Mouse (Mus musculus) limb, embryonic 14.5 days (tissue): Measurements from ENCODE around the gene Zfp113. TPM values are rescaled to one million over a fixed set of nuclear protein-coding genes. Genes with fewer than 3 reads are reported as not detected.
"Not testable (repeated sequence)": the region's sequence is repeated elsewhere in the genome, so short reads cannot be mapped to it uniquely, and the experiment has no call there.

Experiments used
- ATAC-seq: fragments of 200-750 bp; cut with Nextera tagmentation; 2 replicates; pipeline ENCODE4 v1.8.0; 2017; ENCODE audit warnings: low read depth, moderate number of reproducible peaks, moderate TSS enrichment; ENCODE audit not compliant: low FRiP score
- DNase-seq: peaks from one replicate; pipeline ENCODE4 v3.0.0-alpha.2; 2015; ENCODE audit warnings: low spot score
- H3K27ac ChIP-seq: fragments of 300-500 bp; sonication (generic); replicated peaks from 2 replicates; pipeline ENCODE4 v1.5.1; 2014; ENCODE audit warnings: low read depth, mild to moderate bottlenecking, low read length, moderate library complexity, mixed read lengths
- H3K27me3 ChIP-seq: fragments of 300-500 bp; sonication (generic); 2 replicates; pipeline ENCODE4 v1.6.1; 2014; ENCODE audit warnings: low read length, mixed read lengths; ENCODE audit not compliant: control insufficient read depth, insufficient read depth
- H3K36me3 ChIP-seq: fragments of 300-500 bp; sonication (generic); 2 replicates; pipeline ENCODE4 v1.6.1; 2014; ENCODE audit warnings: mild to moderate bottlenecking, low read length, moderate library complexity, mixed read lengths; ENCODE audit not compliant: control insufficient read depth, insufficient read depth
- H3K4me1 ChIP-seq: fragments of 300-500 bp; sonication (generic); 2 replicates; pipeline ENCODE4 v1.6.1; 2014; ENCODE audit warnings: antibody characterized with exemption, low read length, mixed read lengths; ENCODE audit not compliant: control insufficient read depth, insufficient read depth
- H3K4me2 ChIP-seq: fragments of 300-500 bp; sonication (generic); replicated peaks from 2 replicates; pipeline ENCODE4 v1.6.1; 2014; ENCODE audit warnings: low read depth, mild to moderate bottlenecking, low read length, moderate library complexity; ENCODE audit not compliant: severe bottlenecking
- H3K4me3 ChIP-seq: fragments of 300-500 bp; sonication (generic); replicated peaks from 2 replicates; pipeline ENCODE4 v1.5.1; 2014; ENCODE audit warnings: low read length
- H3K9ac ChIP-seq: fragments of 300-500 bp; sonication (generic); 2 replicates; pipeline ENCODE4 v1.6.1; 2014; ENCODE audit warnings: mild to moderate bottlenecking, low read depth, low read length, moderate library complexity; ENCODE audit not compliant: severe bottlenecking
- H3K9me3 ChIP-seq: fragments of 300-500 bp; sonication (generic); 2 replicates; pipeline ENCODE4 v1.6.1; 2016; ENCODE audit warnings: low read length; ENCODE audit not compliant: control insufficient read depth
- POLR2A ChIP-seq: fragments of 200-500 bp; IDR thresholded peaks from 2 replicates; pipeline ENCODE4 v1.8.0; 2012; ENCODE audit warnings: inconsistent platforms, mild to moderate bottlenecking, moderate library complexity, borderline replicate concordance; ENCODE audit not compliant: insufficient read depth, insufficient read length; ENCODE audit errors: extremely low read depth
- whole genome bisulfite sequencing: fragments of 180-500 bp; shearing (Covaris S2); extraction: QIAGEN DNeasy Blood & Tissue Kit; methylation state at CpG from one replicate; pipeline ENCODE4 v1.1.7; 2014; 5-methylcytosine and 5-hydroxymethylcytosine counted together
- polyA plus RNA-seq, 2 experiments: library from polyadenylated mRNA; depleted of rRNA in 1 of 2; stranded (reverse) in 1 of 2; unstranded in 1 of 2; fragments of >200 nt; fragmentation: Nextera tagmentation in 1 of 2; extraction: Ambion mirVana in 1 of 2; gene quantifications; 2 replicates each; pipeline versions ENCODE4 v1.2.1 to v1.2.3; 2012 to 2014

Gene Zfp113
- polyA plus RNA-seq, 2 experiments: 5.2 to 11.3 TPM

DNA sequence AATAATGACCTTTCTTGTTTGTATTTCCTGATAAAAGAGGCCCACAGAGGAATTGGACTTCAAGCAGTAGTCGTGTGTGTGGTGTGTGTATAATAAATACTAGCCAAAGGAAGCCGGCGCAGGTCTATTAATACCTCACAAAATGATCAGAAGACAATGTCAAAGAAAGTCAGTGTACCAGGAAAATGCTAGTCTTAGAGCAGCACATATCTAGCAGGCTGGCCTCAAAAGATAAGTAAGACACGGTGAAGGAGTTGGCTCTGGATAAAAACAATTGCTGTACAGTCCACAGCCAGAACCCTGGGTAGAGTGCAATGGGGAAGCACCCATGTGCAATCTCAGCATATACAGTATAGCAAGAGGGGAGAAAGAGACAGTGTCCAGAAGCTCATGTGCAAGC, 18.3 kb downstream of the Zfp113 start:
- ATAC-seq: no peak
- no peaks in the 10 kb centered on the region for H3K4me1 ChIP-seq
- no peak for TF ChIP-seq POLR2A
- WGBS: 88% methylated on average over 4 of the region's 4 CpGs
- H3K27ac ChIP-seq: no peak overlapping the region
- no peak overlapping the region for H3K9ac ChIP-seq
- no peaks in the 10 kb centered on the region for H3K27me3 ChIP-seq
- no peaks in the 10 kb centered on the region for H3K9me3 ChIP-seq
- no peak for DNase-seq
- H3K4me3 ChIP-seq: no peak overlapping the region
- peaks cover 33% of the 10 kb centered on the region for H3K36me3 ChIP-seq
- H3K4me2 ChIP-seq: no peak overlapping the region

DNA sequence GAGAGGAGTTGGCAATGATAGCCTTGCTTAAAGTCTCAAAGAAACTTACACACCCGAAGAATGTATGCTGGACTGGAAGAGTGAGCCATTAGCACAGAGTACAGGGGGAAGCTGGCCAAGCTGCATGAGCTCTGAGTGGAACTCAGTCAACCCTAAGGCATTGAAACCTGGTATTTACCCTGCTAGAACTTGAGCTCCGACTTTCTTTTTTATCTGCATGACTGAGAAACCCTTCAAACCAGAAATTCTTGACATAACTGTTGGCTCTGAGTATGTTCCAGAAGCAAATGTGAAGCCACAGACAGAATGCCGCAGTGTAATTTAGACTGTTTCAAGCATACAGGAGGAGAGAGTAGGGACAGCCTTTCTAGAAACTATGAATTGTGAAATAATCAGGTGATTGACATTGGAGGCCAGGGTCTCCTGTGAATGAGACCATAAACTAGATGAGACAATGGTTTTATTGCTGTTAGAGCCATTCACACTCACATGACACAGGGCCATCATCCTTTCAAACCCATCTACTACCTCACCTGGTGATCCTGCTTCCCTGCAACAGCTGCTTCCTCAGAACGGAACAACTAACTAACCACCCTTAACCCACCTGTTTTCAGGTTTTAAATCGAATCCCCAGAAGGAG, 23.0 kb downstream of the Zfp113 start:
- H3K4me2 ChIP-seq: no peak overlapping the region
- DNase-seq: no peak
- no peak overlapping the region for H3K4me3 ChIP-seq
- no peaks in the 10 kb centered on the region for H3K27me3 ChIP-seq
- 83% methylated on average over 5 of the region's 5 CpGs for WGBS
- H3K36me3 ChIP-seq: peaks cover 72% of the 10 kb centered on the region
- H3K9ac ChIP-seq: no peak overlapping the region
- no peaks in the 10 kb centered on the region for H3K4me1 ChIP-seq
- H3K9me3 ChIP-seq: no peaks in the 10 kb centered on the region
- no peak for ATAC-seq
- no peak for TF ChIP-seq POLR2A
- no peak overlapping the region for H3K27ac ChIP-seq

DNA sequence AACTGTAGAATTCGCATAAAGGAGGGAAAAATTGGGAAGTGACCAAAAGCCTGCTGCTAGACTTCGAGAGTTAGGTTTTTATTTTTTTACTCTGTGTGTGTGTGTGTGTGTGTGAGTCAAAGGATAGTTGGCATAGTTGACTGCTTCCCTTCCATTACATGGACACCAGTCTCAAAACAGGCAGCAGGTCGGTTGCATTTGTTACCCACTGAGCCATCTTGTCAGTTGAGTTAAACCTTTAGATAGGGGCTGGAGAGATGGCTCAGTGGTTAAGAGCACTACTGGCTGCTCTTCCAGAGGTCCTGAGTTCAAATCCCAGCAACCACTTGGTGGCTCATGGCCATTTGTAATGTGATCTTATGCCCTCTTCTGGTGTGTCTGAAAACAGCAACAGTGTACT, 37.5 kb downstream of the Zfp113 start:
- peaks cover 9% of the 10 kb centered on the region for H3K4me1 ChIP-seq
- 73% methylated on average over 3 of the region's 3 CpGs for WGBS
- no peak for DNase-seq

DNA sequence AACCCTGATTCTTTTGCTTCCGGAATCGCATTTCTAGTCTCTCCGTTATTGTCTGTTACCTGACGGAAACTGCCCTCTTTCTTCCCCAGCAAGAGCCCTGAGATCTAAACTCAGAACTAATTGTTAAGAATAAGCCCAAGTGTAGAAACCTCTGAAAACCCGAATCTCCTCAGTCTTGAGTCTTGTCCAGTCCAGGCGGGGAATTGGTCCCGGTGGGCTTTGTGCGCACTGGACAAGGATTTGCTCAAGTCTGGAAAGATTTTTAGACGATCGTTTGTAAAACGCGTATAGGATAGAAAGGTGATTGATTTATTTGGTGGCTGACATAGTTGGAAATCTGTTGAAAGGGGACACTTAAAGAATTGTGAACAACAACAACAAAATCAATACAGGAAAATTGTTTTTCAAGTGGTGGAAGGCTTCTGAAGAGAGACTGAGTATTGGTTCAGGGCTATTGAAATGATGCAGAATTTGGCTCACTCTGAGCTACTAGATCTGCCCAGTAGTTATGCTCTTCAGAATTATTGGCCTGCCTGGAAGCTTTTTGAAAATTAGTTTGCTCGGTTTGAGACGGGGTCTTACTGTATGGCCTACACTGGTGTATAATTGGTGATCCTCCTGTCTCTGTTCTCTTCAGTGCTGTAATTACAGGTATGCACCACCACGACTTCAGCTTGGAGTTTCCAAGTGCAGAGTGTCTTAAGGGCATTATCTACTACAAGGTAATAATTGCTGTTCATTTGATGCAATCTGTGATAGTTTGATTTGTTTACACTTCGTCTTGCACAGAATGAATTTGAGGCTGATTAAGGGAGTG, 38.1 kb downstream of the Zfp113 start:
- TF ChIP-seq POLR2A: no peak
- peaks cover 16% of the 10 kb centered on the region for H3K36me3 ChIP-seq
- peak overlapping the region; percentile 92 for H3K27ac ChIP-seq
- no peaks in the 10 kb centered on the region for H3K9me3 ChIP-seq
- H3K9ac ChIP-seq: peak overlapping the region; percentile 67
- peaks cover 9% of the 10 kb centered on the region for H3K4me1 ChIP-seq
- H3K27me3 ChIP-seq: no peaks in the 10 kb centered on the region
- ATAC-seq (0 out of 2 replicates have a peak, but pooled peaks have one; percentile 17), DNase-seq (no peak)
- H3K4me3 ChIP-seq: peak overlapping the region; percentile 61
- WGBS: 5% methylated on average over 16 of the region's 16 CpGs
- peak overlapping the region; percentile 45 for H3K4me2 ChIP-seq

More for the DNA sequence above, 37.5 kb downstream of the Zfp113 start:
- Histone ChIP-seq H3K27ac (no peak overlapping the region), H3K9ac (peak overlapping the region; percentile 67; the same call in 1 of the 2 replicates), H3K9me3 (no peaks in the 10 kb centered on the region), H3K27me3 (no peaks in the 10 kb centered on the region), H3K4me3 (peak overlapping the region; percentile 61), H3K36me3 (peaks cover 18% of the 10 kb centered on the region), H3K4me2 (peak overlapping the region; percentile 45)
- no peak for TF ChIP-seq POLR2A
- ATAC-seq: no peak

DNA sequence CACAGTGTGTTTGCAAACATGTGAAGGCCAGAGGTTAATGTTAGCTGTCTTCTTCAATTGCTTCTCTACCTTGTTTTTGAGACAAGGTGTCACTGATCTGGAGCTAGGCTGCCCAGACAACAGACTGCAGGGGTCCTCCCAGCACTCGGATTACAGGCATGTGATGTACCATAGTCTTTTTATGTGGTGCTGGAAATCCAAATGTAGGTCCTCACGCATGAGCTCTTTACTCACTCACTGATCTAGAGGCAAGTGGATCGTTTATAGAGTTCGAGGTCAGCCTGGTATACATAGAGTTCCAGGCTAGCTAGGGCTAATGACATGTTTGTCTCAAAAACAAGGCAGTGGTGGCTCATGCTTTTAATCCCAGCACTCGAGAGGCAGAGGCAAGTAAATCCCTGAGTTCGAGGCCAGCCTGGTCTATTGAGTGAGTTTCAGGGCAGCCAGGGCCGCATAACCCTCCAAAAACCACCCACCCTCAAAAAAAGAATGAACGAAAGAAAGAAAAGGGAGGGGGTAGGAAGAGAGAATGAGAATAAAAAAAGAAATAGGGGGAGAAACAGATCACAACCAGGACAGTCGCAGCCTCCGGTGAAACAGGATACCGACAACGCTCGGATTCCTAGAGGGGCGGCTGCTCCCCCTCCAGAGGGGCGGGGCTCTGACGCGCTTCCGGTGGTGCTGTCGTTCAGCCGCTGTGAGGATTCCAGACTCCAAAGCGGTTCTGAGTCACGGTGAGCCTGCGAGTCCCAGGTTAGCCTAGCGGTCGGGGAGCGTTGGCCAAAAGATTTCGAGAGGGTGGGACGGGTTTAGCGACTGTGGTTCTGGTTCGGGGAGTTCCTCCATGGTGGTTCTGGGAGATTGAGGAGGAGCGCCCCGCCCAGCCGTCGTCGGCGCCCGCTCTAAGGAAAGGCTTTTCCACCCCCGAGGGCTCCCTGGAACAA, 39.0 kb downstream of the Zfp113 start, which contains the start of gene Zscan21:
TSS of gene Zscan21 (plus strand) at position 649 of the 944 bp plus-strand sequence.
- peak; percentile 59; the same call in 1 of the 2 replicates for TF ChIP-seq POLR2A
- H3K4me3 ChIP-seq: peak within 1 kb of the TSS; percentile 61
- peak; percentile 93 for DNase-seq
- peak within 1 kb of the TSS; percentile 92 for H3K27ac ChIP-seq
- H3K36me3 ChIP-seq: peaks cover 16% of the 10 kb centered on the region
- H3K27me3 ChIP-seq: no peaks in the 10 kb centered on the region
- peaks cover 9% of the 10 kb centered on the region for H3K4me1 ChIP-seq
- H3K9ac ChIP-seq: peak within 1 kb of the TSS; percentile 67
- WGBS: 6% methylated on average over 38 of the region's 38 CpGs
- H3K4me2 ChIP-seq: peak within 1 kb of the TSS; percentile 45
- H3K9me3 ChIP-seq: no peaks in the 10 kb centered on the region
- peak; percentile 95 for ATAC-seq

DNA sequence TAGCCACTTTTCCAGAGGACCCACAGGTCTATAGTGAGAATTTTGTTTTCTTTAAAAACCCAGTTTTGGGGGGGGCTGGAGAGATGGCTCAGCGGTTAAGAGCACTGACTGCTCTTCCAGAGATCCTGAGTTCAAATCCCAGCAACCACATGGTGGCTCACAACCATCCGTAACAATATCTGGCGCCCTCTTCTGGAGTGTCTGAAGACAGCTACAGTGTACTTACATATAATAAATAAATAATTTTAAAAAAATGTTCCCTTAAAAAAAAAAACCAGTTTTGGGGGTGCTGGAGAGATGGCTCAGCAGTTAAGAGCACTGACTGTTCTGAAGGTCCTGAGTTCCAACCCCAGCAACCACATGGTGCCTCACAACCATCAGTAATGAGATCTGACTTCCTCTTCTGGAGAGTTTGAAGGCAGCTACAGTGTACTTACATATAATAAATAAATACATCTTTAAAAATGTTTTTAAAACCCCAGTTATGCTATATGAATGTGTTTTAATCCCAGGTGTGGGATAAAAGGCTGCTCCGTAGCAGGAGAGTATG, 45.6 kb downstream of the Zfp113 start:
- ATAC-seq, H3K9me3 ChIP-seq: not testable (repeated sequence)
- 56% methylated on average over 4 of the region's 4 CpGs for WGBS

More for the DNA sequence above, 45.6 kb downstream of the Zfp113 start:
- H3K9ac ChIP-seq, H3K4me3 ChIP-seq, H3K4me1 ChIP-seq, H3K27me3 ChIP-seq, H3K4me2 ChIP-seq, H3K27ac ChIP-seq, DNase-seq: not testable (repeated sequence)
- H3K36me3 ChIP-seq: peaks cover 13% of the 10 kb centered on the region
